ENCODE assay signal across 12 mouse cellular contexts in the genomic region with DNA sequence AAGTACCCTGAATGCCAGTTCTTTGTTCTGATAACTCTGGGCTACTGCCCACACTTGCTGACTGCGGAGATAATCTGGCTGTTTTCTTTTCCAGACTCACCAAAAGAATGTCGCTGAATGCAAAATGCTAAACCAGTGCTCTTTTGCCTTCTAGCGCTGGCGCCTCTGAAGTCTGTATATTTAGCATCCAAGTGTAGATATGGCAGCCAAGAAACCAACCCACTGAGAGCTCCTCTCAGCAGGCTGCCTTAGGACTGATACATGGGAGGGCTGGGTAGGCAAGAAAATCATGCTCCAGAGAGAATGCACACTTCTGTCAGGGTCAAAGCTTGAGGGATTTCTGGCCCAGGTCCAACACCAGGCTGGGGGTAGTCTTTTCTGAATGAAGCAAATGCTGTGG.
A peak's percentile ranks its signal among the peaks of the same experiment; 100 is the strongest.
DNase-seq lines count a peak whose midpoint lies in the region; ATAC-seq and TF ChIP-seq lines count a peak whose summit lies in the region.
"Had no signal": no experiment of that assay in that cellular context is flagged by ENCODE, and none has a peak within 500 bp of the region (broad histone marks: within the 10 kb centered on the region; RNA-seq: fewer than 3 reads in every experiment).

No protein-coding gene starts in this region.

- peak overlapping the region; percentile 64 for H3K27ac ChIP-seq in forebrain, embryonic 13.5 days
- no peak overlapping the region for H3K27ac ChIP-seq in forebrain, embryonic 11.5 days (ENCODE audit: low read depth, low read length)
- H3K27ac ChIP-seq in hindbrain, embryonic 16.5 days (ENCODE audit: low read depth, low read length): 0 out of 2 replicates have a peak overlapping the region, but pooled peaks have one; percentile 6
- H3K27ac ChIP-seq in olfactory bulb, adult 2 months (ENCODE audit: insufficient read depth, low read depth, low read length): peak overlapping the region; percentile 17
- H3K27ac ChIP-seq: limb, embryonic 13.5 days had no signal

- no peak for DNase-seq in forebrain, embryonic 11.5 days (ENCODE audit: low spot score)
- peak; percentile 47 to 63 for DNase-seq in left cerebral cortex, adult 18-20 months (ENCODE audit: low spot score in 2 of 2)
- DNase-seq in left cerebral cortex, adult 11 months (ENCODE audit: low spot score): no peak
- no peak for DNase-seq in adrenal gland, adult 2 months
- DNase-seq in gastrocnemius, postnatal 14 days: no peak
- DNase-seq: kidney, adult 11 months; thymus, adult 2 months had no signal

- TF ChIP-seq POLR2A in olfactory bulb, adult 2 months (IDR thresholded peaks at IDR 0.05; ENCODE audit: insufficient read depth, low read depth, low read length): no peak

- H3K4me1 ChIP-seq in forebrain, embryonic 13.5 days: peaks cover 43% of the 10 kb centered on the region
- H3K4me1 ChIP-seq in forebrain, embryonic 11.5 days (replicated peaks; ENCODE audit: control insufficient read depth, insufficient read depth, low read length): peaks cover 3% of the 10 kb centered on the region; the same call in 1 of the 2 replicates
- H3K4me1 ChIP-seq in hindbrain, embryonic 16.5 days (ENCODE audit: control insufficient read depth, insufficient read depth, low read depth, low read length): peaks cover 21% of the 10 kb centered on the region
- peaks cover 21% of the 10 kb centered on the region for H3K4me1 ChIP-seq in olfactory bulb, adult 2 months (ENCODE audit: control insufficient read depth, insufficient read depth, low read length)

- no peak overlapping the region for H3K4me2 ChIP-seq in forebrain, embryonic 13.5 days
- no peak overlapping the region for H3K4me2 ChIP-seq in forebrain, embryonic 11.5 days (ENCODE audit: low read depth, low read length, severe bottlenecking)
- no peak overlapping the region for H3K4me2 ChIP-seq in hindbrain, embryonic 16.5 days (ENCODE audit: low read length)
- H3K4me2 ChIP-seq: limb, embryonic 13.5 days had no signal

- no peaks in the 10 kb centered on the region for H3K27me3 ChIP-seq in forebrain, embryonic 13.5 days
- H3K27me3 ChIP-seq in forebrain, embryonic 11.5 days (ENCODE audit: control insufficient read depth, insufficient read depth, low read length): no peaks in the 10 kb centered on the region
- H3K27me3 ChIP-seq in hindbrain, embryonic 16.5 days (replicated peaks; ENCODE audit: control insufficient read depth, insufficient read depth, low read length): no peaks in the 10 kb centered on the region
- H3K27me3 ChIP-seq: limb, embryonic 13.5 days; megakaryocyte, embryonic 14.5 days had no signal

- TF ChIP-seq CTCF in olfactory bulb, adult 2 months (IDR thresholded peaks at IDR 0.05; ENCODE audit: insufficient read depth, low read depth, low read length): no peak

- 45% methylated on average over 4 of the region's 4 CpGs for WGBS in forebrain, embryonic 13.5 days
- 67% methylated on average over 4 of the region's 4 CpGs for WGBS in forebrain, embryonic 11.5 days
- 46% methylated on average over 4 of the region's 4 CpGs for WGBS in hindbrain, embryonic 16.5 days
- WGBS in olfactory bulb, adult 2 months: 9% methylated on average over 4 of the region's 4 CpGs

- H3K9me3 ChIP-seq in forebrain, embryonic 13.5 days (replicated peaks): no peaks in the 10 kb centered on the region
- no peaks in the 10 kb centered on the region for H3K9me3 ChIP-seq in forebrain, embryonic 11.5 days (ENCODE audit: control insufficient read depth, low read length)
- no peaks in the 10 kb centered on the region for H3K9me3 ChIP-seq in hindbrain, embryonic 16.5 days (ENCODE audit: control insufficient read depth, low read length)
- H3K9me3 ChIP-seq: limb, embryonic 13.5 days; megakaryocyte, embryonic 14.5 days had no signal

- no peak overlapping the region for H3K4me3 ChIP-seq in forebrain, embryonic 13.5 days
- H3K4me3 ChIP-seq in forebrain, embryonic 11.5 days (ENCODE audit: low read depth, low read length): no peak overlapping the region
- no peak overlapping the region for H3K4me3 ChIP-seq in hindbrain, embryonic 16.5 days (ENCODE audit: low read length)
- no peak overlapping the region for H3K4me3 ChIP-seq in olfactory bulb, adult 2 months (ENCODE audit: insufficient read depth, low read depth, low read length)
- H3K4me3 ChIP-seq: limb, embryonic 13.5 days; megakaryocyte, embryonic 14.5 days had no signal

- H3K36me3 ChIP-seq in forebrain, embryonic 13.5 days (ENCODE audit: poor library complexity, severe bottlenecking): no peaks in the 10 kb centered on the region
- H3K36me3 ChIP-seq in forebrain, embryonic 11.5 days (ENCODE audit: control insufficient read depth, insufficient read depth, low read length): no peaks in the 10 kb centered on the region
- H3K36me3 ChIP-seq in hindbrain, embryonic 16.5 days (ENCODE audit: control insufficient read depth, insufficient read depth, low read length): no peaks in the 10 kb centered on the region
- H3K36me3 ChIP-seq: limb, embryonic 13.5 days had no signal

- no peak overlapping the region for H3K9ac ChIP-seq in forebrain, embryonic 13.5 days
- H3K9ac ChIP-seq in forebrain, embryonic 11.5 days (ENCODE audit: low read length): no peak overlapping the region
- no peak overlapping the region for H3K9ac ChIP-seq in hindbrain, embryonic 16.5 days (ENCODE audit: low read depth, low read length)
- H3K9ac ChIP-seq: limb, embryonic 13.5 days had no signal

- no peak for ATAC-seq in forebrain, embryonic 13.5 days
- no peak for ATAC-seq in forebrain, embryonic 11.5 days (replicated peaks; ENCODE audit: low FRiP score)
- peak; percentile 77 for ATAC-seq in hindbrain, embryonic 16.5 days

- intact Hi-C loops in gastrocnemius, postnatal 14 days (cut with DNase I; ENCODE audit: low total_unique reads): no loop called here

Comparison
In these comparisons a context has a peak if more than half of its experiments do, and no peak if none do; other contexts are left out.
1. DNase-seq: peak in left cerebral cortex, adult 18-20 months (2 of 2); none in forebrain, embryonic 11.5 days (single experiment), left cerebral cortex, adult 11 months (single experiment), adrenal gland, adult 2 months (single experiment) and gastrocnemius, postnatal 14 days (single experiment).